33 mouse cellular contexts compared by ENCODE assay signal in the genomic region with DNA sequence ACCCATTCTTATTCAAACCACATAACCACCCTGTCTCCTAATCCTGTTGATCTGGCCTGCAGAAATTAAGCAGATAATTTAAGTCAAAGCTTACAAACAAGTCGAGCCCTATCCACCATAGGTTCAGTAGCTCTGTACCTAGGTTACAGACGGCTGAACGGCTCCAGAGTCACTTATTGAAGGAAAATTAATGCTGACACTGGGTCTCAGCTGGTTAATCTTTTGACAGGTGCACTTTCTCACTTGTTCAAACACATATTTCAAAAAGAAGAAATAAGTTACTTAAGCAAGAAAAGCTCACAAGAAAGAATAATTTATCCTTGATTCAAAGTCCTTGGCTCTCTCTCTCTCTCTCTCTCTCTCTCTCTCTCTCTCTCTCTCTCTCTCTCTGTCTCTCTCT.
"Had no signal": no experiment of that assay in that cellular context is flagged by ENCODE, and none has a peak within 500 bp of the region (broad histone marks: within the 10 kb centered on the region; RNA-seq: fewer than 3 reads in every experiment).

No protein-coding gene starts in this region.

- H3K27me3 ChIP-seq: limb, embryonic 12.5 days; limb, embryonic 15.5 days; liver, embryonic 12.5 days; liver, embryonic 13.5 days; liver, embryonic 15.5 days; lung, embryonic 15.5 days; megakaryocyte, embryonic 14.5 days; midbrain, embryonic 12.5 days; midbrain, embryonic 15.5 days; neural tube, embryonic 12.5 days had no signal

- H3K4me2 ChIP-seq: limb, embryonic 12.5 days; limb, embryonic 13.5 days; limb, embryonic 15.5 days; liver, embryonic 11.5 days; liver, embryonic 12.5 days; liver, embryonic 13.5 days; liver, embryonic 15.5 days; lung, embryonic 14.5 days; lung, embryonic 15.5 days; midbrain, embryonic 11.5 days; midbrain, embryonic 12.5 days; midbrain, embryonic 13.5 days; midbrain, embryonic 15.5 days; neural tube, embryonic 12.5 days; neural tube, embryonic 13.5 days had no signal

- DNase-seq: left cerebral cortex, postnatal 4 days; liver; liver, embryonic 13.5 days; liver, postnatal 0 days; lung, adult 18-20 months; lung, adult 2 months; lung, embryonic 14.5 days; lung, postnatal 10 days; lung, postnatal 14 days; lung, postnatal 36 days; lung, postnatal 4 days; midbrain, embryonic 14.5 days had no signal

- H3K9ac ChIP-seq: limb, embryonic 12.5 days; limb, embryonic 13.5 days; limb, embryonic 15.5 days; liver, embryonic 12.5 days; liver, embryonic 13.5 days; liver, embryonic 14.5 days; liver, embryonic 15.5 days; liver, postnatal 0 days; lung, embryonic 14.5 days; lung, embryonic 15.5 days; midbrain, embryonic 12.5 days; midbrain, embryonic 13.5 days; midbrain, embryonic 15.5 days; neural tube, embryonic 12.5 days; neural tube, embryonic 13.5 days had no signal

- H3K4me3 ChIP-seq: limb, embryonic 10.5 days; limb, embryonic 12.5 days; limb, embryonic 13.5 days; limb, embryonic 15.5 days; liver, embryonic 12.5 days; liver, embryonic 13.5 days; liver, embryonic 15.5 days; lung, embryonic 15.5 days; megakaryocyte, embryonic 14.5 days; midbrain, embryonic 10.5 days; midbrain, embryonic 12.5 days; midbrain, embryonic 13.5 days; midbrain, embryonic 15.5 days; myocyte; neural tube, embryonic 12.5 days; neural tube, embryonic 13.5 days had no signal

- ATAC-seq: liver, embryonic 12.5 days; liver, postnatal 0 days; lung, postnatal 0 days; midbrain, embryonic 13.5 days; midbrain, embryonic 15.5 days; midbrain, embryonic 16.5 days had no signal

- H3K9me3 ChIP-seq: limb, embryonic 10.5 days; limb, embryonic 12.5 days; limb, embryonic 13.5 days; limb, embryonic 15.5 days; liver, embryonic 12.5 days; liver, embryonic 13.5 days; liver, embryonic 15.5 days; lung, embryonic 15.5 days; megakaryocyte, embryonic 14.5 days; midbrain, embryonic 10.5 days; midbrain, embryonic 12.5 days; midbrain, embryonic 13.5 days; midbrain, embryonic 15.5 days; neural tube, embryonic 12.5 days; neural tube, embryonic 13.5 days had no signal

- H3K4me1 ChIP-seq: limb, embryonic 10.5 days; limb, embryonic 13.5 days; limb, embryonic 15.5 days; liver, embryonic 15.5 days; lung, embryonic 15.5 days; midbrain, embryonic 10.5 days; midbrain, embryonic 12.5 days; midbrain, embryonic 13.5 days; midbrain, embryonic 15.5 days; neural tube, embryonic 12.5 days; neural tube, embryonic 13.5 days had no signal

- H3K36me3 ChIP-seq: limb, embryonic 10.5 days; limb, embryonic 12.5 days; limb, embryonic 13.5 days; limb, embryonic 15.5 days; liver, embryonic 13.5 days; liver, embryonic 15.5 days; lung, embryonic 15.5 days; midbrain, embryonic 10.5 days; midbrain, embryonic 12.5 days; midbrain, embryonic 13.5 days; midbrain, embryonic 15.5 days; neural tube, embryonic 12.5 days; neural tube, embryonic 13.5 days had no signal

- H3K27ac ChIP-seq: limb, embryonic 10.5 days; limb, embryonic 12.5 days; limb, embryonic 13.5 days; limb, embryonic 15.5 days; liver, embryonic 12.5 days; liver, embryonic 13.5 days; liver, embryonic 14.5 days; liver, embryonic 15.5 days; lung, embryonic 15.5 days; macrophage; midbrain, embryonic 10.5 days; midbrain, embryonic 12.5 days; midbrain, embryonic 13.5 days; midbrain, embryonic 15.5 days; neural tube, embryonic 12.5 days; neural tube, embryonic 13.5 days had no signal
